Mouse (Mus musculus) CH12.LX (cell line): ENCODE data around the gene Tmem167b. TPM values are rescaled to one million over a fixed set of nuclear protein-coding genes. Genes with fewer than 3 reads are reported as not detected.

ENCODE experiments used
- DNase-seq: peaks from one replicate; pipeline ENCODE4 v3.0.0-alpha.2; 2013; ENCODE audit errors: extremely low read depth
- H3K27ac ChIP-seq: 2 replicates; pipeline ENCODE4 v1.5.1; 2012; ENCODE audit warnings: low read depth, mild to moderate bottlenecking, control low read depth, moderate library complexity; ENCODE audit not compliant: insufficient read depth
- H3K27me3 ChIP-seq: replicated peaks from 2 replicates; pipeline ENCODE3; 2012; ENCODE audit warnings: inconsistent platforms
- H3K36me3 ChIP-seq, 2 experiments: replicated peaks in 1 of 2; 2 replicates each; pipeline versions ENCODE3 to v1.6.1; 2012; ENCODE audit warnings: inconsistent platforms in 1 of 2, low read length in 1 of 2, mild to moderate bottlenecking in 1 of 2, mixed read lengths in 1 of 2, moderate library complexity in 1 of 2; ENCODE audit not compliant: control insufficient read depth in 1 of 2, insufficient read depth in 1 of 2
- H3K4me1 ChIP-seq, 2 experiments: 2 replicates each; pipeline ENCODE4 v1.6.1; 2012; ENCODE audit warnings: inconsistent platforms in 1 of 2, moderate library complexity in 1 of 2; ENCODE audit not compliant: insufficient read depth in 2 of 2, control insufficient read depth in 1 of 2
- H3K4me2 ChIP-seq: 2 replicates; pipeline ENCODE4 v1.6.1; 2012; ENCODE audit warnings: low read depth, mild to moderate bottlenecking, control low read depth; ENCODE audit not compliant: poor library complexity, insufficient read depth, severe bottlenecking
- H3K4me3 ChIP-seq, 3 experiments: fragments of 150-350 bp in 1 of 3; sonication (generic) in 1 of 3; replicated peaks in 1 of 3; 2 replicates each; pipeline versions ENCODE3 to v1.5.1; 2011 to 2012; ENCODE audit warnings: low read depth in 2 of 3, low read length in 2 of 3, mild to moderate bottlenecking in 2 of 3, moderate library complexity in 2 of 3, control low read depth in 1 of 3, improper control_type of control experiment in 1 of 3, inconsistent platforms in 1 of 3, mixed read lengths in 1 of 3; ENCODE audit not compliant: poor library complexity in 1 of 3
- H3K79me2 ChIP-seq: replicated peaks from 2 replicates; pipeline ENCODE4 v1.6.1; 2012; ENCODE audit warnings: mild to moderate bottlenecking, moderate library complexity; ENCODE audit not compliant: control insufficient read depth, poor library complexity, insufficient read depth, severe bottlenecking; ENCODE audit errors: extremely low read depth
- H3K9ac ChIP-seq: 2 replicates; pipeline ENCODE4 v1.6.1; 2012; ENCODE audit warnings: low read depth, mild to moderate bottlenecking, control low read depth, moderate library complexity; ENCODE audit not compliant: insufficient read depth
- H3K9me3 ChIP-seq: replicated peaks from 2 replicates; pipeline ENCODE3; 2012; ENCODE audit warnings: low read length, inconsistent platforms, mixed read lengths
- CHD1 ChIP-seq: IDR thresholded peaks from 2 replicates; pipeline ENCODE4 v1.6.1; 2012; ENCODE audit warnings: low read depth, low read length, improper control_type of control experiment, inconsistent platforms
- CHD2 ChIP-seq: IDR thresholded peaks from 2 replicates; pipeline ENCODE4 v1.6.1; 2011; ENCODE audit warnings: low read length, improper control_type of control experiment
- CTCF ChIP-seq, 2 experiments: IDR thresholded peaks in 1 of 2; conservative IDR thresholded peaks in 1 of 2; 2 replicates each; pipeline ENCODE4 v1.5.1; 2011 to 2012; ENCODE audit warnings: low read depth in 2 of 2, low read length in 2 of 2, improper control_type of control experiment in 1 of 2, inconsistent platforms in 1 of 2, mild to moderate bottlenecking in 1 of 2, moderate library complexity in 1 of 2
- E2F4 ChIP-seq: IDR thresholded peaks from 2 replicates; pipeline ENCODE4 v1.6.1; 2011; ENCODE audit warnings: low read depth, low read length, improper control_type of control experiment; ENCODE audit not compliant: insufficient replicate concordance
- ELF1 ChIP-seq: IDR thresholded peaks from 2 replicates; pipeline ENCODE4 v1.6.1; 2014; ENCODE audit warnings: low read depth, mild to moderate bottlenecking, inconsistent platforms, low read length, improper control_type of control experiment
- ETS1 ChIP-seq: conservative IDR thresholded peaks from 2 replicates; pipeline ENCODE4 v1.6.1; 2012; ENCODE audit warnings: low read depth, mild to moderate bottlenecking, inconsistent platforms, low read length, improper control_type of control experiment, moderate library complexity
- HCFC1 ChIP-seq: IDR thresholded peaks from 2 replicates; pipeline ENCODE4 v1.6.1; 2012; ENCODE audit warnings: low read depth, mild to moderate bottlenecking, inconsistent platforms, low read length, improper control_type of control experiment
- IRF4 ChIP-seq: IDR thresholded peaks from 2 replicates; pipeline ENCODE4 v1.6.1; 2014; ENCODE audit warnings: low read depth, mild to moderate bottlenecking, inconsistent platforms, low read length, improper control_type of control experiment
- JUN ChIP-seq: IDR thresholded peaks from 2 replicates; pipeline ENCODE4 v1.6.1; 2011; ENCODE audit warnings: low read depth, mild to moderate bottlenecking, low read length, improper control_type of control experiment, moderate library complexity; ENCODE audit not compliant: insufficient read depth
- JUND ChIP-seq: conservative IDR thresholded peaks from 2 replicates; pipeline ENCODE4 v1.6.1; 2011; ENCODE audit warnings: low read depth, low read length, improper control_type of control experiment
- KAT2A ChIP-seq: IDR thresholded peaks from 2 replicates; pipeline ENCODE4 v1.6.1; 2012; ENCODE audit warnings: low read length, improper control_type of control experiment, inconsistent platforms; ENCODE audit not compliant: insufficient replicate concordance
- MEF2A ChIP-seq: IDR thresholded peaks from 2 replicates; pipeline ENCODE4 v1.6.1; 2014; ENCODE audit warnings: low read depth, mild to moderate bottlenecking, inconsistent platforms, low read length, improper control_type of control experiment, borderline replicate concordance
- MXI1 ChIP-seq: IDR thresholded peaks from 2 replicates; pipeline ENCODE4 v1.6.1; 2011; ENCODE audit warnings: mild to moderate bottlenecking, low read depth, low read length, improper control_type of control experiment
- NELFE ChIP-seq: IDR thresholded peaks from 2 replicates; pipeline ENCODE4 v1.6.1; 2011; ENCODE audit warnings: low read depth, low read length, improper control_type of control experiment
- NRF1 ChIP-seq: IDR thresholded peaks from 2 replicates; pipeline ENCODE4 v1.6.1; 2014; ENCODE audit warnings: low read depth, mild to moderate bottlenecking, inconsistent platforms, low read length, improper control_type of control experiment, moderate library complexity
- PAX5 ChIP-seq: IDR thresholded peaks from 2 replicates; pipeline ENCODE4 v1.6.1; 2012; ENCODE audit warnings: low read length, inconsistent platforms, mixed read lengths
- POLR2A ChIP-seq: IDR thresholded peaks from 2 replicates; pipeline ENCODE4 v1.6.1; 2011; ENCODE audit warnings: low read depth, mild to moderate bottlenecking, improper control_type of control experiment, low read length
- POLR2AphosphoS2 ChIP-seq: IDR thresholded peaks from 2 replicates; pipeline ENCODE4 v1.6.1; 2011; ENCODE audit warnings: low read depth, low read length, improper control_type of control experiment
- RAD21 ChIP-seq: IDR thresholded peaks from 2 replicates; pipeline ENCODE4 v1.6.1; 2011; ENCODE audit warnings: low read depth, mild to moderate bottlenecking, low read length, improper control_type of control experiment, moderate library complexity
- SIN3A ChIP-seq: IDR thresholded peaks from 2 replicates; pipeline ENCODE4 v1.6.1; 2012; ENCODE audit warnings: low read length, improper control_type of control experiment, inconsistent platforms
- SMC3 ChIP-seq: IDR thresholded peaks from 2 replicates; pipeline ENCODE4 v1.6.1; 2011; ENCODE audit warnings: low read depth, low read length, improper control_type of control experiment
- TBP ChIP-seq: conservative IDR thresholded peaks from 2 replicates; pipeline ENCODE4 v1.6.1; 2011; ENCODE audit warnings: low read depth, low read length, improper control_type of control experiment
- TCF12 ChIP-seq: IDR thresholded peaks from 2 replicates; pipeline ENCODE4 v1.6.1; 2014; ENCODE audit warnings: low read depth, mild to moderate bottlenecking, inconsistent platforms, low read length, improper control_type of control experiment
- UBTF ChIP-seq: IDR thresholded peaks from 2 replicates; pipeline ENCODE4 v1.6.1; 2012; ENCODE audit warnings: low read depth, mild to moderate bottlenecking, inconsistent platforms, low read length, improper control_type of control experiment, moderate library complexity
- ZC3H11A ChIP-seq: IDR thresholded peaks from 2 replicates; pipeline ENCODE4 v1.6.1; 2012; ENCODE audit warnings: low read depth, mild to moderate bottlenecking, inconsistent platforms, low read length, improper control_type of control experiment
- ZMIZ1 ChIP-seq: IDR thresholded peaks from 2 replicates; pipeline ENCODE4 v1.6.1; 2012; ENCODE audit warnings: low read depth, mild to moderate bottlenecking, inconsistent platforms, low read length, improper control_type of control experiment
- ZNF384 ChIP-seq: IDR thresholded peaks from 2 replicates; pipeline ENCODE4 v1.6.1; 2012; ENCODE audit warnings: low read depth, low read length, improper control_type of control experiment, inconsistent platforms
- dilution Hi-C: fragments of 300-500 bp; cut with MboI; formaldehyde crosslinking; loops from 2 replicates; pipeline ENCODE4 v1.14.3; 2020; ENCODE audit warnings: low sequenced_read_pairs; ENCODE audit not compliant: extremely low pct_unique_long_range_greater_than_20kb, extremely low pct_ligation_motif_present
- in situ Hi-C: fragments of 300-500 bp; cut with MboI; formaldehyde crosslinking; loops from 3 replicates; pipeline ENCODE4 v1.14.3; 2019; ENCODE audit warnings: low sequenced_read_pairs, low pct_ligation_motif_present, low pct_unique_long_range_greater_than_20kb, mixed read lengths
- polyA plus RNA-seq: library from polyadenylated mRNA; unstranded; fragments of >175 nt; gene quantifications from 2 replicates; pipeline ENCODE4 v1.2.1, GENCODE M21; 2012; ENCODE audit warnings: low read depth; ENCODE audit not compliant: insufficient read length
- total RNA-seq, 2 experiments: library from RNA; depleted of rRNA; stranded (reverse); fragments of 300-350 nt in 1 of 2; fragments of >200 nt in 1 of 2; gene quantifications; 2 replicates each; pipeline ENCODE4 v1.2.3; 2012 to 2014

The Tmem167b gene
- total and polyA plus RNA-seq, 3 experiments, result 11.3 to 18.7 (median 13.1) TPM

DNA sequence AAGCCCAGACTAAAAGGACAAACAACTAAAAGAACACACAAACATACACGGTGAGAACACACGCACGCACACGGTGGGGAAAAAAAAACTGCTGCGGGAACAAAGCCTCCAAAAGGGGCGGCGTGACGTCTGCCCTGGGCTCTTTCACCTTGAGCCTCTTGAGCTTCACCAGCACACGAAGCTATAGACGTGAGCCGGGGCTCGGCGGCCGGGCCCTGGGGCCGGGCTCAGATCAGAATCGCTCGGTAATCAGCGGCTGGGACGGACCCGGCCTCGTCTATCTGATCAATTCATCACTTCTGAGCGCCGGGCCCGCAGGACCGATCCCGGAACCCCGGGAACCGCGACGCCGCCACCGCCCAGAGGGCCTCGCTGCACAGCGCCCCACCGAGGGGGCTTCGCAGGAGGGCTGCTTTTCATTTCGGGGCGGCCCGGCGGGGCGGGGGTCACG lies 8.1 kb downstream of the Tmem167b start:
- Histone ChIP-seq H3K4me2 (peak overlapping the region; percentile 66), H3K79me2 (no peaks in the 10 kb centered on the region), H3K36me3 (peaks cover 11 to 23% of the 10 kb centered on the region in 2 experiments), H3K27me3 (peaks cover 8% of the 10 kb centered on the region), H3K27ac (peak overlapping the region; percentile 10; the same call in 1 of the 2 replicates), H3K4me3 (peak overlapping the region; percentile 46 to 98 (median 87)), H3K4me1 (0 out of 4 replicates have a peak, but pooled peaks cover 3 to 4% of the 10 kb centered on the region in 2 experiments), H3K9ac (peak overlapping the region; percentile 98), H3K9me3 (no peaks in the 10 kb centered on the region)
- dilution Hi-C loops, result no loop called here
- in situ Hi-C loops, result loop anchor here (10.0 kb wide), 1 partner anchor 91 kb away; no protein-coding TSS in a partner anchor
- TF ChIP-seq PAX5 (no peak), CTCF (conservative IDR thresholded peaks at IDR 0.05 in 1 of 2, IDR thresholded peaks at IDR 0.05 in 1 of 2; ENCODE audit: low read depth in 2 of 2, low read length in 2 of 2) (no peak; a peak in 1 of 4 replicates), POLR2A (no peak), ZMIZ1 (no peak), MXI1 (peak; percentile 51; the same call in 1 of the 2 replicates), IRF4 (no peak), HCFC1 (no peak), ZNF384 (0 out of 2 replicates have a peak, but pooled peaks have one; percentile 11), RAD21 (no peak), ZC3H11A (no peak), MEF2A (0 out of 2 replicates have a peak, but pooled peaks have one; percentile 2), UBTF (no peak), TBP (no peak), KAT2A (no peak), JUND (no peak), E2F4 (no peak), CHD2 (no peak), NRF1 (no peak), TCF12 (no peak), ELF1 (no peak), POLR2AphosphoS2 (no peak), JUN (no peak), ETS1 (no peak), SMC3 (0 out of 2 replicates have a peak, but pooled peaks have one; percentile 1), CHD1 (no peak), SIN3A (no peak; the same call in 1 of the 2 replicates), NELFE (no peak)
- DNase-seq, result peak; percentile 38
